In genomic region chr4:149484566-149484965, GRCm38 (mm10) we compare ENCODE assay signal across 9 mouse cellular contexts. TPM values are rescaled to one million over a fixed set of nuclear protein-coding genes. Genes with fewer than 3 reads are reported as not detected.
DNase-seq lines count a peak whose midpoint lies in the region; ATAC-seq and TF ChIP-seq lines count a peak whose summit lies in the region.
"Had no signal": no experiment of that assay in that cellular context is flagged by ENCODE, and none has a peak within 500 bp of the region (broad histone marks: within the 10 kb centered on the region; RNA-seq: fewer than 3 reads in every experiment).

No protein-coding gene starts in this region.

- peak; percentile 22 to 53 for DNase-seq in adrenal gland, postnatal 36 days
- no peak for DNase-seq in adrenal gland, adult 18-20 months (ENCODE audit: low spot score in 2 of 2)
- DNase-seq in spleen, adult 2 months (ENCODE audit: low read depth in 1 of 2, low spot score in 2 of 2): no peak
- no peak for DNase-seq in spleen, postnatal 4 days (ENCODE audit: low spot score in 2 of 2)
- no peak for DNase-seq in thymus, postnatal 14 days
- no peak for DNase-seq in frontal cortex, postnatal 25 days (ENCODE audit: low spot score in 2 of 2)

- H3K4me1 ChIP-seq in spleen, adult 2 months (ENCODE audit: control insufficient read depth, insufficient read depth, insufficient read length): peaks cover 5% of the 10 kb centered on the region; the same call in 1 of the 2 replicates
- H3K4me1 ChIP-seq in intestine, postnatal 0 days (replicated peaks; ENCODE audit: control insufficient read depth, insufficient read depth, low read length): peaks cover 6% of the 10 kb centered on the region
- peaks cover 27% of the 10 kb centered on the region for H3K4me1 ChIP-seq in neural tube, embryonic 15.5 days

- ATAC-seq in intestine, postnatal 0 days: no peak
- ATAC-seq in neural tube, embryonic 15.5 days (ENCODE audit: low FRiP score): no peak

- H3K9ac ChIP-seq in intestine, postnatal 0 days (ENCODE audit: low read depth, low read length): peak overlapping the region; percentile 53
- H3K9ac ChIP-seq in neural tube, embryonic 15.5 days (replicated peaks): peak overlapping the region; percentile 73

- peak overlapping the region; percentile 41; the same call in 1 of the 2 replicates for H3K27ac ChIP-seq in spleen, adult 2 months (ENCODE audit: insufficient read depth, low read length)
- peak overlapping the region; percentile 87; the same call in 1 of the 2 replicates for H3K27ac ChIP-seq in intestine, postnatal 0 days (ENCODE audit: low read depth, low read length)
- peak overlapping the region; percentile 82 for H3K27ac ChIP-seq in neural tube, embryonic 15.5 days (replicated peaks)

- H3K27me3 ChIP-seq in spleen, adult 2 months (ENCODE audit: control insufficient read depth, insufficient read depth, low read length): no peaks in the 10 kb centered on the region
- no peaks in the 10 kb centered on the region for H3K27me3 ChIP-seq in intestine, postnatal 0 days (replicated peaks; ENCODE audit: control insufficient read depth, insufficient read depth, low read length)
- H3K27me3 ChIP-seq in neural tube, embryonic 15.5 days (replicated peaks): no peaks in the 10 kb centered on the region

- peak overlapping the region; percentile 87 for H3K4me3 ChIP-seq in spleen, adult 2 months (ENCODE audit: extremely low read depth, insufficient read depth, insufficient read length)
- H3K4me3 ChIP-seq in intestine, postnatal 0 days (ENCODE audit: low read depth, low read length): peak overlapping the region; percentile 72
- H3K4me3 ChIP-seq in neural tube, embryonic 15.5 days (replicated peaks): peak overlapping the region; percentile 83

- H3K9me3 ChIP-seq in intestine, postnatal 0 days (ENCODE audit: control insufficient read depth): no peaks in the 10 kb centered on the region
- H3K9me3 ChIP-seq in neural tube, embryonic 15.5 days (replicated peaks): no peaks in the 10 kb centered on the region

- TF ChIP-seq CTCF in spleen, adult 2 months (IDR thresholded peaks at IDR 0.05; ENCODE audit: extremely low read depth, insufficient read depth, insufficient read length, insufficient replicate concordance): no peak
- TF ChIP-seq CTCF in intestine, postnatal 0 days (IDR thresholded peaks at IDR 0.05; ENCODE audit: low read depth): no peak

- WGBS in spleen, adult 2 months: 54% methylated on average over 3 of the region's 3 CpGs
- WGBS in intestine, postnatal 0 days: 48% methylated on average over 3 of the region's 3 CpGs
- 63% methylated on average over 3 of the region's 3 CpGs for WGBS in neural tube, embryonic 15.5 days

- no peak for TF ChIP-seq POLR2A in spleen, adult 2 months (IDR thresholded peaks at IDR 0.05; ENCODE audit: low read depth, low read length)

- peak overlapping the region; percentile 76 for H3K4me2 ChIP-seq in intestine, postnatal 0 days (replicated peaks; ENCODE audit: low read depth)
- H3K4me2 ChIP-seq in neural tube, embryonic 15.5 days: peak overlapping the region; percentile 86

- peaks cover 21% of the 10 kb centered on the region for H3K36me3 ChIP-seq in spleen, adult 2 months (ENCODE audit: control insufficient read depth, insufficient read depth, low read length)
- peaks cover 25% of the 10 kb centered on the region for H3K36me3 ChIP-seq in intestine, postnatal 0 days (ENCODE audit: control insufficient read depth, insufficient read depth)
- peaks cover 26% of the 10 kb centered on the region for H3K36me3 ChIP-seq in neural tube, embryonic 15.5 days

RNA-seq across cellular contexts. Expression of gene Nmnat1, which starts 0.4 kb away (rescaled TPM):
- total RNA-seq in adrenal gland, postnatal 36 days (2021): 10 to 100 TPM; 16.4 to 17.8 TPM
- total RNA-seq in adrenal gland, adult 18-20 months (2021): 10 to 100 TPM; 17.8 to 19.9 TPM
- 3.4 and 4.2 TPM in 2 replicates for polyA plus RNA-seq in spleen, adult 2 months (2012; rRNA removed)
- polyA plus RNA-seq in intestine, postnatal 0 days (2015; fragmentation: Nextera tagmentation; extraction: Ambion mirVana): 10.8 and 11.0 TPM in 2 replicates
- polyA plus RNA-seq in neural tube, embryonic 15.5 days (2015; fragmentation: Nextera tagmentation; extraction: Ambion mirVana): 5.8 and 9.0 TPM in 2 replicates

RNA-seq across cellular contexts. Expression of gene Lzic, which starts 0.5 kb away (rescaled TPM):
- 10 to 100 TPM; 28.5 to 29.3 TPM for total RNA-seq in adrenal gland, postnatal 36 days (2021)
- 10 to 100 TPM; 24.7 to 36.0 TPM for total RNA-seq in adrenal gland, adult 18-20 months (2021)
- 8.0 and 8.5 TPM in 2 replicates for polyA plus RNA-seq in spleen, adult 2 months (2012; rRNA removed)
- 31.7 and 31.9 TPM in 2 replicates for polyA plus RNA-seq in intestine, postnatal 0 days (2015; fragmentation: Nextera tagmentation; extraction: Ambion mirVana)
- polyA plus RNA-seq in neural tube, embryonic 15.5 days (2015; fragmentation: Nextera tagmentation; extraction: Ambion mirVana): 37.9 and 40.0 TPM in 2 replicates

RNA-seq across cellular contexts. Expression of gene Tmem274, which starts 7.4 kb away (rescaled TPM):
- not detected for total RNA-seq in adrenal gland, postnatal 36 days (2021)
- not detected for total RNA-seq in adrenal gland, adult 18-20 months (2021)
- polyA plus RNA-seq in spleen, adult 2 months (2012; rRNA removed): not detected in 2 replicates
- not detected in 2 replicates for polyA plus RNA-seq in intestine, postnatal 0 days (2015; fragmentation: Nextera tagmentation; extraction: Ambion mirVana)
- polyA plus RNA-seq in neural tube, embryonic 15.5 days (2015; fragmentation: Nextera tagmentation; extraction: Ambion mirVana): not detected in 2 replicates
- total RNA-seq: hematopoietic stem cell, adult 5-6 weeks had no signal

RNA-seq across cellular contexts. Expression of gene Rbp7, which starts 29.8 kb away (rescaled TPM):
- total RNA-seq in adrenal gland, postnatal 36 days (2021): 10 to 100 TPM; 16.5 to 67.6 TPM
- 10 to 100 TPM; 18.0 to 66.4 TPM for total RNA-seq in adrenal gland, adult 18-20 months (2021)
- polyA plus RNA-seq in spleen, adult 2 months (2012; rRNA removed): not detected in 2 replicates
- 3.8 and 4.0 TPM in 2 replicates for polyA plus RNA-seq in intestine, postnatal 0 days (2015; fragmentation: Nextera tagmentation; extraction: Ambion mirVana)
- polyA plus RNA-seq in neural tube, embryonic 15.5 days (2015; fragmentation: Nextera tagmentation; extraction: Ambion mirVana): 1.1 TPM in 1 of 2 replicates, not detected in the other
- total RNA-seq: hematopoietic stem cell, adult 5-6 weeks had no signal

RNA-seq across cellular contexts. Expression of gene Ctnnbip1, which starts 33.5 kb away (rescaled TPM):
- 10 to 100 TPM; 21.0 to 39.0 TPM for total RNA-seq in adrenal gland, postnatal 36 days (2021)
- 10 to 100 TPM; 16.2 to 25.1 TPM for total RNA-seq in adrenal gland, adult 18-20 months (2021)
- polyA plus RNA-seq in spleen, adult 2 months (2012; rRNA removed): 5.3 and 5.5 TPM in 2 replicates
- 52.8 and 53.5 TPM in 2 replicates for polyA plus RNA-seq in intestine, postnatal 0 days (2015; fragmentation: Nextera tagmentation; extraction: Ambion mirVana)
- polyA plus RNA-seq in neural tube, embryonic 15.5 days (2015; fragmentation: Nextera tagmentation; extraction: Ambion mirVana): 92.7 and 103 TPM in 2 replicates

Comparison
In these comparisons a context has a peak if more than half of its experiments do, and no peak if none do; other contexts are left out.
1. DNase-seq: peak in adrenal gland, postnatal 36 days (2 of 2); none in adrenal gland, adult 18-20 months (0 of 2), spleen, adult 2 months (0 of 2), spleen, postnatal 4 days (0 of 2), thymus, postnatal 14 days (single experiment) and frontal cortex, postnatal 25 days (0 of 2).
2. Peak in every context shown above with its lines, with median percentiles within 50 percentile points of each other: H3K27ac ChIP-seq and H3K4me3 ChIP-seq.